Mouse (Mus musculus) cerebellum, adult 2 months (tissue): ENCODE data around the gene Gfra1.

Experiments
- CTCF ChIP-seq: fragments of 200-500 bp; IDR thresholded peaks from 2 replicates; pipeline ENCODE4 v1.5.1; 2011; ENCODE audit warnings: low read depth, mild to moderate bottlenecking, control low read depth, low read length, moderate library complexity, borderline replicate concordance; ENCODE audit not compliant: insufficient read depth
- POLR2A ChIP-seq: fragments of 200-500 bp; IDR thresholded peaks from 2 replicates; pipeline ENCODE4 v1.6.1; 2011; ENCODE audit warnings: low read length, control low read depth, borderline replicate concordance; ENCODE audit not compliant: insufficient read depth

DNA sequence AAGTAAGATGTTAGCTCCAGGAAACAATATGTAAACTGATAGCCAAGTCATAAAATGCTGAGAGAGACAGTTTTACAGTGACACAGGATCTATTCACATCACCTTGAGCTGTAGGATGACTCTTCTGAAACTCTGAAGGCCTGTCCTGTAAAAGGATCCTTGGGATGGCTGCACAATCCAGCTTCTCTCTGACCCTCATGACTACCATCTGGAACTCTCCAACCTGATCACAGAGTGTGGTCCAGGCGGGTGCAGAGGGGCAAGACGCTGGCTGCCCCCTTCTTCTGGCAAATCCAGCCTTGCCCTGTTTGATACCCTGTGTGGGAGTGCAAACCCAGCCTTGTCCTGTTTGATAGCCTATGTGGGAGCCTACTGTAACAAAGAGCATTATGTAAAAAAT, 28.4 kb downstream of the Gfra1 start:
- TF ChIP-seq POLR2A (no peak), CTCF (no peak)
